In genomic region chr16:55492111-55492510, GRCm38 (mm10) we compare ENCODE assay signal across 26 mouse cellular contexts.
DNase-seq lines count a peak whose midpoint lies in the region; ATAC-seq lines count a peak whose summit lies in the region.
"Had no signal": no experiment of that assay in that cellular context is flagged by ENCODE, and none has a peak within 500 bp of the region (broad histone marks: within the 10 kb centered on the region; RNA-seq: fewer than 3 reads in every experiment).

No protein-coding gene starts in this region.

- H3K36me3 ChIP-seq in kidney, embryonic 14.5 days (ENCODE audit: control insufficient read depth, insufficient read depth, low read length), result no peaks in the 10 kb centered on the region
- H3K36me3 ChIP-seq: hindbrain, embryonic 10.5 days; limb, embryonic 10.5 days; limb, embryonic 15.5 days; liver, embryonic 13.5 days; midbrain, embryonic 15.5 days had no signal

- no peak overlapping the region for H3K4me3 ChIP-seq in kidney, embryonic 14.5 days (ENCODE audit: low read length)
- H3K4me3 ChIP-seq: forebrain, embryonic 13.5 days; hindbrain, embryonic 10.5 days; limb, embryonic 10.5 days; limb, embryonic 15.5 days; liver, embryonic 13.5 days; midbrain, embryonic 15.5 days had no signal

- ATAC-seq in kidney, embryonic 14.5 days (ENCODE audit: low FRiP score, low TSS enrichment), result no peak
- ATAC-seq: forebrain, embryonic 13.5 days; hindbrain, embryonic 16.5 days; lung, postnatal 0 days; midbrain, embryonic 15.5 days had no signal

- intact Hi-C loops in left cerebral cortex, postnatal 14 days (cut with DNase I), result no loop called here

- no peaks in the 10 kb centered on the region for H3K4me1 ChIP-seq in kidney, embryonic 14.5 days (ENCODE audit: control insufficient read depth, insufficient read depth, low read length)
- H3K4me1 ChIP-seq: forebrain, embryonic 13.5 days; hindbrain, embryonic 10.5 days; limb, embryonic 10.5 days; limb, embryonic 15.5 days; liver, embryonic 13.5 days; midbrain, embryonic 15.5 days had no signal

- H3K9me3 ChIP-seq in kidney, embryonic 14.5 days (ENCODE audit: control insufficient read depth, low read length), result no peaks in the 10 kb centered on the region
- H3K9me3 ChIP-seq: limb, embryonic 10.5 days; limb, embryonic 15.5 days; liver, embryonic 13.5 days; midbrain, embryonic 15.5 days had no signal

- no peak overlapping the region for H3K4me2 ChIP-seq in kidney, embryonic 14.5 days (replicated peaks; ENCODE audit: low read depth, low read length)
- H3K4me2 ChIP-seq: forebrain, embryonic 13.5 days; limb, embryonic 15.5 days; liver, embryonic 13.5 days; midbrain, embryonic 15.5 days had no signal

- no peak overlapping the region for H3K9ac ChIP-seq in kidney, embryonic 14.5 days (ENCODE audit: low read depth, low read length)
- H3K9ac ChIP-seq: forebrain, embryonic 13.5 days; limb, embryonic 15.5 days; liver, embryonic 13.5 days; midbrain, embryonic 15.5 days had no signal

- peak; percentile 70 for DNase-seq in adrenal gland, postnatal 10 days
- DNase-seq in adrenal gland, adult 18-20 months (ENCODE audit: low spot score in 2 of 2), result no peak
- peak; percentile 37 to 59 for DNase-seq in kidney, adult 8-10 months
- DNase-seq in kidney, postnatal 10 days, result peak; percentile 27
- no peak for DNase-seq in left cerebral cortex, postnatal 14 days (ENCODE audit: low spot score in 2 of 2)
- DNase-seq in cerebellum, adult 9-11 months, result no peak
- DNase-seq: cerebellum, adult 8-10 months; cerebellum, postnatal 36 days; gastrocnemius, postnatal 10 days; heart, postnatal 14 days; layer of hippocampus, postnatal 36 days; liver, embryonic 13.5 days; lung, adult 18-20 months; right cerebral cortex, adult 18-20 months; right cerebral cortex, postnatal 4 days; thymus, adult 18-20 months; thymus, postnatal 25 days had no signal

- H3K27me3 ChIP-seq in kidney, embryonic 14.5 days (ENCODE audit: control insufficient read depth, insufficient read depth, low read length), result no peaks in the 10 kb centered on the region
- H3K27me3 ChIP-seq: forebrain, embryonic 13.5 days; limb, embryonic 15.5 days; liver, embryonic 13.5 days; midbrain, embryonic 15.5 days had no signal

- 80% methylated on average over 4 of the region's 4 CpGs for WGBS in kidney, embryonic 14.5 days

- H3K27ac ChIP-seq in kidney, embryonic 14.5 days (ENCODE audit: low read depth, low read length), result no peak overlapping the region
- H3K27ac ChIP-seq: forebrain, embryonic 13.5 days; hindbrain, embryonic 10.5 days; limb, embryonic 10.5 days; limb, embryonic 15.5 days; liver, embryonic 13.5 days; midbrain, embryonic 15.5 days; stomach, postnatal 0 days had no signal

Comparison
In these comparisons a context has a peak if more than half of its experiments do, and no peak if none do; other contexts are left out.
1. DNase-seq: peak in adrenal gland, postnatal 10 days (single experiment), kidney, adult 8-10 months (2 of 2) and kidney, postnatal 10 days (single experiment); none in adrenal gland, adult 18-20 months (0 of 2), left cerebral cortex, postnatal 14 days (0 of 2) and cerebellum, adult 9-11 months (single experiment).